Mouse (Mus musculus) C2C12 (cell line): Measurements from ENCODE around the gene Gm7168. TPM values are rescaled to one million over a fixed set of nuclear protein-coding genes. Genes with fewer than 3 reads are reported as not detected.
A peak's percentile ranks its signal among the peaks of the same experiment; 100 is the strongest.

Experiments
- H3K27me3 ChIP-seq: one replicate; pipeline ENCODE4 v1.6.1; 2011; ENCODE audit not compliant: control insufficient read depth, insufficient read depth, insufficient read length
- H3K36me3 ChIP-seq: one replicate; pipeline ENCODE4 v1.6.1; 2011; ENCODE audit not compliant: control insufficient read depth, insufficient read depth
- H3K4me3 ChIP-seq: one replicate; pipeline ENCODE4 v1.5.1; 2011; ENCODE audit warnings: mild to moderate bottlenecking, control low read depth; ENCODE audit not compliant: poor library complexity, insufficient read depth, severe bottlenecking
- H3K79me2 ChIP-seq: one replicate; pipeline ENCODE4 v1.6.1; 2011; ENCODE audit not compliant: control insufficient read depth, insufficient read depth
- H3K79me3 ChIP-seq: one replicate; pipeline ENCODE4 v1.6.1; 2011; ENCODE audit warnings: low read depth, control low read depth
- H3ac ChIP-seq: one replicate; pipeline ENCODE3; 2011; ENCODE audit warnings: low read depth; ENCODE audit not compliant: control insufficient read depth, insufficient read length
- CEBPB ChIP-seq: IDR thresholded peaks from one replicate; pipeline ENCODE4 v1.6.1; 2011; ENCODE audit warnings: low read depth, mild to moderate bottlenecking, control low read depth, moderate library complexity
- CTCF ChIP-seq: IDR thresholded peaks from one replicate; pipeline ENCODE4 v1.5.1; 2011; ENCODE audit not compliant: control insufficient read depth, insufficient read depth, insufficient read length
- FOSL1 ChIP-seq: IDR thresholded peaks from one replicate; pipeline ENCODE4 v1.8.0; 2011; ENCODE audit warnings: mild to moderate bottlenecking, low read length; ENCODE audit not compliant: poor library complexity, insufficient read depth, severe bottlenecking
- MAX ChIP-seq: IDR thresholded peaks from one replicate; pipeline ENCODE4 v1.6.1; 2011; ENCODE audit warnings: mild to moderate bottlenecking, control low read depth
- MYOD1 ChIP-seq: IDR thresholded peaks from one replicate; pipeline ENCODE4 v1.6.1; 2011; ENCODE audit warnings: low read depth; ENCODE audit not compliant: control insufficient read depth, insufficient read length
- MYOG ChIP-seq: IDR thresholded peaks from one replicate; pipeline ENCODE4 v1.6.1; 2011; ENCODE audit not compliant: control insufficient read depth, insufficient read length; ENCODE audit errors: extremely low read depth
- USF1 ChIP-seq: IDR thresholded peaks from one replicate; pipeline ENCODE4 v1.6.1; 2011; ENCODE audit warnings: low read depth, mild to moderate bottlenecking, control low read depth, moderate library complexity
- polyA plus RNA-seq: library from polyadenylated mRNA; unstranded; fragments of >200 nt; fragmentation: generic; extraction: Trizol; gene quantifications from one replicate; pipeline ENCODE4 v1.2.1, GENCODE M21; 2012; ENCODE audit warnings: missing spikeins

Gm7168 gene
- polyA plus RNA-seq, 1 experiment: not detected

GRCm38 (mm10) chr17:13913951-13914350 is 34.2 kb upstream of the Gm7168 start:
- no peaks in the 10 kb centered on the region for H3K27me3 ChIP-seq
- TF ChIP-seq CTCF (no peak), USF1 (no peak), FOSL1 (no peak), CEBPB (no peak), MYOG (no peak), MAX (no peak), MYOD1 (no peak)
- no peaks in the 10 kb centered on the region for H3K79me3 ChIP-seq
- H3K36me3 ChIP-seq: no peaks in the 10 kb centered on the region
- no peak overlapping the region for H3ac ChIP-seq
- H3K4me3 ChIP-seq: no peak overlapping the region
- no peaks in the 10 kb centered on the region for H3K79me2 ChIP-seq

GRCm38 (mm10) chr17:13914531-13914930 is 33.6 kb upstream of the Gm7168 start:
- Histone ChIP-seq H3K79me3 (no peaks in the 10 kb centered on the region), H3K27me3 (no peaks in the 10 kb centered on the region), H3K4me3 (no peak overlapping the region), H3ac (no peak overlapping the region), H3K36me3 (no peaks in the 10 kb centered on the region), H3K79me2 (no peaks in the 10 kb centered on the region)
- TF ChIP-seq MAX (no peak), CTCF (no peak), MYOG (no peak), MYOD1 (no peak), CEBPB (no peak), USF1 (no peak), FOSL1 (no peak)

- H3K79me3 ChIP-seq: no peaks in the 10 kb centered on the region
- no peaks in the 10 kb centered on the region for H3K36me3 ChIP-seq
- no peak overlapping the region for H3ac ChIP-seq
- H3K79me2 ChIP-seq: no peaks in the 10 kb centered on the region
- H3K4me3 ChIP-seq: no peak overlapping the region
- TF ChIP-seq CTCF: no peak
- TF ChIP-seq MYOG: no peak
- TF ChIP-seq MYOD1: no peak
- no peak for TF ChIP-seq FOSL1
- TF ChIP-seq USF1: no peak
- TF ChIP-seq MAX: no peak
- TF ChIP-seq CEBPB: no peak
- H3K27me3 ChIP-seq: no peaks in the 10 kb centered on the region
Measured at GRCm38 (mm10) chr17:13920771-13921170, 27.4 kb upstream of the Gm7168 start.

- Histone ChIP-seq H3K4me3 (no peak overlapping the region), H3K79me2 (no peaks in the 10 kb centered on the region), H3ac (no peak overlapping the region), H3K79me3 (no peaks in the 10 kb centered on the region), H3K36me3 (no peaks in the 10 kb centered on the region), H3K27me3 (no peaks in the 10 kb centered on the region)
- TF ChIP-seq MAX (no peak), FOSL1 (no peak), CTCF (no peak), MYOG (no peak), CEBPB (no peak), USF1 (no peak), MYOD1 (no peak)
Measured at GRCm38 (mm10) chr17:13923418-13923817, 24.8 kb upstream of the Gm7168 start.

GRCm38 (mm10) chr17:13924588-13924987 is 23.6 kb upstream of the Gm7168 start:
- Histone ChIP-seq H3K79me2 (no peaks in the 10 kb centered on the region), H3K4me3 (no peak overlapping the region), H3K79me3 (no peaks in the 10 kb centered on the region), H3K36me3 (no peaks in the 10 kb centered on the region), H3ac (no peak overlapping the region), H3K27me3 (no peaks in the 10 kb centered on the region)
- TF ChIP-seq FOSL1 (peak; percentile 67), CEBPB (no peak), MAX (peak; percentile 64)

- no peaks in the 10 kb centered on the region for H3K79me3 ChIP-seq
- H3K4me3 ChIP-seq: no peak overlapping the region
- no peak overlapping the region for H3ac ChIP-seq
- TF ChIP-seq CTCF: no peak
- TF ChIP-seq MAX: no peak
- TF ChIP-seq FOSL1: no peak
- TF ChIP-seq CEBPB: no peak
- TF ChIP-seq MYOD1: no peak
- no peak for TF ChIP-seq MYOG
- TF ChIP-seq USF1: no peak
- H3K79me2 ChIP-seq: no peaks in the 10 kb centered on the region
- H3K36me3 ChIP-seq: no peaks in the 10 kb centered on the region
- no peaks in the 10 kb centered on the region for H3K27me3 ChIP-seq
Measured at GRCm38 (mm10) chr17:13925931-13926330, 22.2 kb upstream of the Gm7168 start.
